ENCODE assay signal across 12 mouse cellular contexts in genomic region chr14:102882281-102882680, GRCm38 (mm10).
"Had no signal": no experiment of that assay in that cellular context is flagged by ENCODE, and none has a peak within 500 bp of the region (broad histone marks: within the 10 kb centered on the region; RNA-seq: fewer than 3 reads in every experiment).

No protein-coding gene starts in this region.

- ATAC-seq: intestine, embryonic 16.5 days had no signal

- DNase-seq: kidney, adult 2 months; kidney, postnatal 14 days; layer of hippocampus, postnatal 36 days; liver; lung, adult 18-20 months; lung, postnatal 4 days; midbrain, embryonic 14.5 days; retina, postnatal 1 day; right cerebral cortex, postnatal 4 days; spleen, adult 18-20 months; thymus, postnatal 14 days had no signal
